Mouse (Mus musculus) CH12.LX (cell line): ENCODE data around the gene Slc6a4. TPM values are rescaled to one million over a fixed set of nuclear protein-coding genes. Genes with fewer than 3 reads are reported as not detected.

ENCODE experiments used
- DNase-seq: peaks from one replicate; pipeline ENCODE4 v3.0.0-alpha.2; 2013; ENCODE audit errors: extremely low read depth
- H3K27ac ChIP-seq: 2 replicates; pipeline ENCODE4 v1.5.1; 2012; ENCODE audit warnings: low read depth, mild to moderate bottlenecking, control low read depth, moderate library complexity; ENCODE audit not compliant: insufficient read depth
- H3K27me3 ChIP-seq: replicated peaks from 2 replicates; pipeline ENCODE3; 2012; ENCODE audit warnings: inconsistent platforms
- H3K36me3 ChIP-seq, 2 experiments: replicated peaks in 1 of 2; 2 replicates each; pipeline versions ENCODE3 to v1.6.1; 2012; ENCODE audit warnings: inconsistent platforms in 1 of 2, low read length in 1 of 2, mild to moderate bottlenecking in 1 of 2, mixed read lengths in 1 of 2, moderate library complexity in 1 of 2; ENCODE audit not compliant: control insufficient read depth in 1 of 2, insufficient read depth in 1 of 2
- H3K4me1 ChIP-seq, 2 experiments: 2 replicates each; pipeline ENCODE4 v1.6.1; 2012; ENCODE audit warnings: inconsistent platforms in 1 of 2, moderate library complexity in 1 of 2; ENCODE audit not compliant: insufficient read depth in 2 of 2, control insufficient read depth in 1 of 2
- H3K4me2 ChIP-seq: 2 replicates; pipeline ENCODE4 v1.6.1; 2012; ENCODE audit warnings: low read depth, mild to moderate bottlenecking, control low read depth; ENCODE audit not compliant: poor library complexity, insufficient read depth, severe bottlenecking
- H3K4me3 ChIP-seq, 3 experiments: fragments of 150-350 bp in 1 of 3; sonication (generic) in 1 of 3; replicated peaks in 1 of 3; 2 replicates each; pipeline versions ENCODE3 to v1.5.1; 2011 to 2012; ENCODE audit warnings: low read depth in 2 of 3, low read length in 2 of 3, mild to moderate bottlenecking in 2 of 3, moderate library complexity in 2 of 3, control low read depth in 1 of 3, improper control_type of control experiment in 1 of 3, inconsistent platforms in 1 of 3, mixed read lengths in 1 of 3; ENCODE audit not compliant: poor library complexity in 1 of 3
- H3K79me2 ChIP-seq: replicated peaks from 2 replicates; pipeline ENCODE4 v1.6.1; 2012; ENCODE audit warnings: mild to moderate bottlenecking, moderate library complexity; ENCODE audit not compliant: control insufficient read depth, poor library complexity, insufficient read depth, severe bottlenecking; ENCODE audit errors: extremely low read depth
- H3K9ac ChIP-seq: 2 replicates; pipeline ENCODE4 v1.6.1; 2012; ENCODE audit warnings: low read depth, mild to moderate bottlenecking, control low read depth, moderate library complexity; ENCODE audit not compliant: insufficient read depth
- H3K9me3 ChIP-seq: replicated peaks from 2 replicates; pipeline ENCODE3; 2012; ENCODE audit warnings: low read length, inconsistent platforms, mixed read lengths
- BHLHE40 ChIP-seq: IDR thresholded peaks from 2 replicates; pipeline ENCODE4 v1.6.1; 2011; ENCODE audit warnings: mild to moderate bottlenecking, low read depth, low read length, improper control_type of control experiment
- CHD1 ChIP-seq: IDR thresholded peaks from 2 replicates; pipeline ENCODE4 v1.6.1; 2012; ENCODE audit warnings: low read depth, low read length, improper control_type of control experiment, inconsistent platforms
- CHD2 ChIP-seq: IDR thresholded peaks from 2 replicates; pipeline ENCODE4 v1.6.1; 2011; ENCODE audit warnings: low read length, improper control_type of control experiment
- E2F4 ChIP-seq: IDR thresholded peaks from 2 replicates; pipeline ENCODE4 v1.6.1; 2011; ENCODE audit warnings: low read depth, low read length, improper control_type of control experiment; ENCODE audit not compliant: insufficient replicate concordance
- ELF1 ChIP-seq: IDR thresholded peaks from 2 replicates; pipeline ENCODE4 v1.6.1; 2014; ENCODE audit warnings: low read depth, mild to moderate bottlenecking, inconsistent platforms, low read length, improper control_type of control experiment
- ETS1 ChIP-seq: conservative IDR thresholded peaks from 2 replicates; pipeline ENCODE4 v1.6.1; 2012; ENCODE audit warnings: low read depth, mild to moderate bottlenecking, inconsistent platforms, low read length, improper control_type of control experiment, moderate library complexity
- GABPA ChIP-seq: IDR thresholded peaks from 2 replicates; pipeline ENCODE4 v1.6.1; 2012; ENCODE audit warnings: low read depth, low read length, improper control_type of control experiment, inconsistent platforms; ENCODE audit not compliant: insufficient replicate concordance
- IRF4 ChIP-seq: IDR thresholded peaks from 2 replicates; pipeline ENCODE4 v1.6.1; 2014; ENCODE audit warnings: low read depth, mild to moderate bottlenecking, inconsistent platforms, low read length, improper control_type of control experiment
- JUN ChIP-seq: IDR thresholded peaks from 2 replicates; pipeline ENCODE4 v1.6.1; 2011; ENCODE audit warnings: low read depth, mild to moderate bottlenecking, low read length, improper control_type of control experiment, moderate library complexity; ENCODE audit not compliant: insufficient read depth
- JUND ChIP-seq: conservative IDR thresholded peaks from 2 replicates; pipeline ENCODE4 v1.6.1; 2011; ENCODE audit warnings: low read depth, low read length, improper control_type of control experiment
- KAT2A ChIP-seq: IDR thresholded peaks from 2 replicates; pipeline ENCODE4 v1.6.1; 2012; ENCODE audit warnings: low read length, improper control_type of control experiment, inconsistent platforms; ENCODE audit not compliant: insufficient replicate concordance
- MAX ChIP-seq: IDR thresholded peaks from 2 replicates; pipeline ENCODE4 v1.6.1; 2011; ENCODE audit warnings: low read length, improper control_type of control experiment
- MAZ ChIP-seq: IDR thresholded peaks from 2 replicates; pipeline ENCODE4 v1.6.1; 2012; ENCODE audit warnings: low read depth, mild to moderate bottlenecking, inconsistent platforms, low read length, improper control_type of control experiment, moderate library complexity
- MEF2A ChIP-seq: IDR thresholded peaks from 2 replicates; pipeline ENCODE4 v1.6.1; 2014; ENCODE audit warnings: low read depth, mild to moderate bottlenecking, inconsistent platforms, low read length, improper control_type of control experiment, borderline replicate concordance
- NELFE ChIP-seq: IDR thresholded peaks from 2 replicates; pipeline ENCODE4 v1.6.1; 2011; ENCODE audit warnings: low read depth, low read length, improper control_type of control experiment
- NRF1 ChIP-seq: IDR thresholded peaks from 2 replicates; pipeline ENCODE4 v1.6.1; 2014; ENCODE audit warnings: low read depth, mild to moderate bottlenecking, inconsistent platforms, low read length, improper control_type of control experiment, moderate library complexity
- PAX5 ChIP-seq: IDR thresholded peaks from 2 replicates; pipeline ENCODE4 v1.6.1; 2012; ENCODE audit warnings: low read length, inconsistent platforms, mixed read lengths
- POLR2A ChIP-seq: IDR thresholded peaks from 2 replicates; pipeline ENCODE4 v1.6.1; 2011; ENCODE audit warnings: low read depth, mild to moderate bottlenecking, improper control_type of control experiment, low read length
- POLR2AphosphoS2 ChIP-seq: IDR thresholded peaks from 2 replicates; pipeline ENCODE4 v1.6.1; 2011; ENCODE audit warnings: low read depth, low read length, improper control_type of control experiment
- RAD21 ChIP-seq: IDR thresholded peaks from 2 replicates; pipeline ENCODE4 v1.6.1; 2011; ENCODE audit warnings: low read depth, mild to moderate bottlenecking, low read length, improper control_type of control experiment, moderate library complexity
- RCOR1 ChIP-seq: conservative IDR thresholded peaks from 2 replicates; pipeline ENCODE4 v1.6.1; 2012; ENCODE audit warnings: low read depth, mild to moderate bottlenecking, inconsistent platforms, low read length, improper control_type of control experiment
- TBP ChIP-seq: conservative IDR thresholded peaks from 2 replicates; pipeline ENCODE4 v1.6.1; 2011; ENCODE audit warnings: low read depth, low read length, improper control_type of control experiment
- TCF12 ChIP-seq: IDR thresholded peaks from 2 replicates; pipeline ENCODE4 v1.6.1; 2014; ENCODE audit warnings: low read depth, mild to moderate bottlenecking, inconsistent platforms, low read length, improper control_type of control experiment
- UBTF ChIP-seq: IDR thresholded peaks from 2 replicates; pipeline ENCODE4 v1.6.1; 2012; ENCODE audit warnings: low read depth, mild to moderate bottlenecking, inconsistent platforms, low read length, improper control_type of control experiment, moderate library complexity
- USF1 ChIP-seq: IDR thresholded peaks from 2 replicates; pipeline ENCODE4 v1.6.1; 2014; ENCODE audit warnings: low read depth, mild to moderate bottlenecking, inconsistent platforms, low read length, improper control_type of control experiment
- ZC3H11A ChIP-seq: IDR thresholded peaks from 2 replicates; pipeline ENCODE4 v1.6.1; 2012; ENCODE audit warnings: low read depth, mild to moderate bottlenecking, inconsistent platforms, low read length, improper control_type of control experiment
- ZMIZ1 ChIP-seq: IDR thresholded peaks from 2 replicates; pipeline ENCODE4 v1.6.1; 2012; ENCODE audit warnings: low read depth, mild to moderate bottlenecking, inconsistent platforms, low read length, improper control_type of control experiment
- ZNF384 ChIP-seq: IDR thresholded peaks from 2 replicates; pipeline ENCODE4 v1.6.1; 2012; ENCODE audit warnings: low read depth, low read length, improper control_type of control experiment, inconsistent platforms
- dilution Hi-C: fragments of 300-500 bp; cut with MboI; formaldehyde crosslinking; loops from 2 replicates; pipeline ENCODE4 v1.14.3; 2020; ENCODE audit warnings: low sequenced_read_pairs; ENCODE audit not compliant: extremely low pct_unique_long_range_greater_than_20kb, extremely low pct_ligation_motif_present
- in situ Hi-C: fragments of 300-500 bp; cut with MboI; formaldehyde crosslinking; loops from 3 replicates; pipeline ENCODE4 v1.14.3; 2019; ENCODE audit warnings: low sequenced_read_pairs, low pct_ligation_motif_present, low pct_unique_long_range_greater_than_20kb, mixed read lengths
- polyA plus RNA-seq: library from polyadenylated mRNA; unstranded; fragments of >175 nt; gene quantifications from 2 replicates; pipeline ENCODE4 v1.2.1, GENCODE M21; 2012; ENCODE audit warnings: low read depth; ENCODE audit not compliant: insufficient read length
- total RNA-seq, 2 experiments: library from RNA; depleted of rRNA; stranded (reverse); fragments of 300-350 nt in 1 of 2; fragments of >200 nt in 1 of 2; gene quantifications; 2 replicates each; pipeline ENCODE4 v1.2.3; 2012 to 2014

Gene Slc6a4
- total and polyA plus RNA-seq, 3 experiments = not detected

GRCm38 (mm10) chr11:77077792-77078191 is 79.4 kb downstream of the Slc6a4 start:
- peaks cover 17 to 31% of the 10 kb centered on the region in 2 experiments for H3K36me3 ChIP-seq
- TF ChIP-seq ZNF384 (no peak), IRF4 (no peak), E2F4 (no peak), CHD1 (no peak), JUN (no peak), KAT2A (no peak), RCOR1 (no peak)
- TF ChIP-seq, all 38 proteins: peak for 0
- Histone ChIP-seq H3K27ac (0 out of 2 replicates have a peak overlapping the region, but pooled peaks have one; percentile 31), H3K4me3 (peak overlapping the region; percentile 81 to 89 (median 83)), H3K4me1 (peaks cover 0 to 29% of the 10 kb centered on the region in 2 experiments; a peak in 2 of 4 replicates), H3K9ac (peak overlapping the region; percentile 90), H3K4me2 (peak overlapping the region; percentile 72), H3K79me2 (peaks cover 20% of the 10 kb centered on the region), H3K27me3 (peaks cover 16% of the 10 kb centered on the region), H3K9me3 (no peaks in the 10 kb centered on the region)
- dilution Hi-C loops (no loop called here), in situ Hi-C loops (no loop called here)
- DNase-seq = peak; percentile 28

GRCm38 (mm10) chr11:77078273-77079134 is 80.1 kb downstream of the Slc6a4 start, which contains the start of gene Nsrp1:
TSS of gene Nsrp1 (minus strand) at chr11:77078435.
- Histone ChIP-seq H3K4me3 (peak within 1 kb of the TSS; percentile 81 to 89 (median 83)), H3K4me2 (peak within 1 kb of the TSS; percentile 72), H3K9me3 (no peaks in the 10 kb centered on the region), H3K4me1 (peaks cover 0 to 28% of the 10 kb centered on the region in 2 experiments; a peak in 2 of 4 replicates), H3K27ac (peak within 1 kb of the TSS; percentile 55), H3K9ac (peak within 1 kb of the TSS; percentile 90), H3K79me2 (peaks cover 15% of the 10 kb centered on the region), H3K27me3 (peaks cover 22% of the 10 kb centered on the region), H3K36me3 (peaks cover 16 to 29% of the 10 kb centered on the region in 2 experiments)
- dilution Hi-C loops = no loop called here
- in situ Hi-C loops = no loop called here
- peak; percentile 97 for DNase-seq
- peak; percentile 32; the same call in 1 of the 2 replicates for TF ChIP-seq MEF2A
- TF ChIP-seq ZNF384 = no peak
- peak; percentile 61 for TF ChIP-seq NRF1
- no peak for TF ChIP-seq JUND
- TF ChIP-seq MAZ = no peak
- 0 out of 2 replicates have a peak, but pooled peaks have one; percentile 41 for TF ChIP-seq UBTF
- TF ChIP-seq USF1 = no peak
- no peak for TF ChIP-seq JUN
- no peak for TF ChIP-seq PAX5
- peak; percentile 96 for TF ChIP-seq ELF1
- TF ChIP-seq MAX = no peak; the same call in 1 of the 2 replicates
- peak; percentile 96; the same call in 1 of the 2 replicates for TF ChIP-seq NELFE
- TF ChIP-seq ETS1 = peak; percentile 32; the same call in 1 of the 2 replicates
- 0 out of 2 replicates have a peak, but pooled peaks have one; percentile 36 for TF ChIP-seq CHD2
- peak; percentile 99 for TF ChIP-seq POLR2A
- no peak for TF ChIP-seq E2F4
- peak; percentile 97 for TF ChIP-seq POLR2AphosphoS2
- TF ChIP-seq ZC3H11A = no peak
- TF ChIP-seq ZMIZ1 = peak; percentile 95; the same call in 1 of the 2 replicates
- TF ChIP-seq TCF12 = peak; percentile 98
- peak; percentile 91 for TF ChIP-seq TBP
- TF ChIP-seq RAD21 = no peak
- peak; percentile 23; the same call in 1 of the 2 replicates for TF ChIP-seq BHLHE40
- TF ChIP-seq GABPA = peak; percentile 16; the same call in 1 of the 2 replicates
- TF ChIP-seq IRF4 = peak; percentile 68; the same call in 1 of the 2 replicates
